8 mouse cellular contexts compared by ENCODE assay signal in genomic region chr3:84258518-84259031, GRCm38 (mm10). TPM values are rescaled to one million over a fixed set of nuclear protein-coding genes. Genes with fewer than 3 reads are reported as not detected.
DNase-seq lines count a peak whose midpoint lies in the region; ATAC-seq and TF ChIP-seq lines count a peak whose summit lies in the region.

No protein-coding gene starts in this region.

- 10% methylated on average over 13 of the region's 13 CpGs for WGBS in forebrain, embryonic 10.5 days
- 12% methylated on average over 13 of the region's 13 CpGs for WGBS in liver, embryonic 12.5 days (ENCODE audit: insufficient replicate concordance)
- 6% methylated on average over 13 of the region's 13 CpGs for WGBS in stomach, embryonic 14.5 days

- peak overlapping the region; percentile 90 for H3K4me2 ChIP-seq in liver, embryonic 12.5 days
- H3K4me2 ChIP-seq in stomach, embryonic 14.5 days (replicated peaks; ENCODE audit: low read depth, low read length) = peak overlapping the region; percentile 98

- peak overlapping the region; percentile 97 for H3K27ac ChIP-seq in left cerebral cortex, adult 2 months
- no peak overlapping the region for H3K27ac ChIP-seq in forebrain, embryonic 10.5 days
- H3K27ac ChIP-seq in liver, embryonic 12.5 days = no peak overlapping the region
- no peak overlapping the region for H3K27ac ChIP-seq in stomach, embryonic 14.5 days (ENCODE audit: low read length)

- ATAC-seq in liver, embryonic 12.5 days = peak; percentile 47; the same call in 1 of the 2 replicates
- no peak for ATAC-seq in stomach, embryonic 14.5 days (ENCODE audit: insufficient number of reproducible peaks, insufficient read depth, low FRiP score, low read depth)

- H3K9ac ChIP-seq in liver, embryonic 12.5 days = no peak overlapping the region
- H3K9ac ChIP-seq in stomach, embryonic 14.5 days (replicated peaks; ENCODE audit: low read depth, low read length) = peak overlapping the region; percentile 65; the same call in 1 of the 2 replicates

- H3K36me3 ChIP-seq in forebrain, embryonic 10.5 days (replicated peaks) = no peaks in the 10 kb centered on the region
- no peaks in the 10 kb centered on the region for H3K36me3 ChIP-seq in liver, embryonic 12.5 days
- no peaks in the 10 kb centered on the region for H3K36me3 ChIP-seq in stomach, embryonic 14.5 days (ENCODE audit: control insufficient read depth, insufficient read depth, low read length)

- no peak for TF ChIP-seq CTCF in left cerebral cortex, adult 2 months (IDR thresholded peaks at IDR 0.05)

- intact Hi-C loops in left cerebral cortex, adult 2 months (cut with DNase I) = loop anchor here (1.0 to 5.0 kb wide), 5 partner anchors 12 to 81 kb away; no protein-coding TSS in a partner anchor
- intact Hi-C loops in left cerebral cortex, postnatal 10 days (cut with DNase I) = loop anchor here (5.0 kb wide), 2 partner anchors 41 to 44 kb away; no protein-coding TSS in a partner anchor

- peaks cover 72% of the 10 kb centered on the region for H3K27me3 ChIP-seq in forebrain, embryonic 10.5 days (ENCODE audit: poor library complexity, severe bottlenecking)
- H3K27me3 ChIP-seq in liver, embryonic 12.5 days (replicated peaks) = peaks cover 58% of the 10 kb centered on the region
- no peaks in the 10 kb centered on the region for H3K27me3 ChIP-seq in stomach, embryonic 14.5 days (ENCODE audit: control insufficient read depth, insufficient read depth, low read length)

- H3K4me3 ChIP-seq in left cerebral cortex, adult 2 months = peak overlapping the region; percentile 88
- H3K4me3 ChIP-seq in forebrain, embryonic 10.5 days = peak overlapping the region; percentile 77
- H3K4me3 ChIP-seq in liver, embryonic 12.5 days = peak overlapping the region; percentile 62
- peak overlapping the region; percentile 51 for H3K4me3 ChIP-seq in stomach, embryonic 14.5 days (ENCODE audit: low read depth, low read length)

- H3K9me3 ChIP-seq in forebrain, embryonic 10.5 days = no peaks in the 10 kb centered on the region
- no peaks in the 10 kb centered on the region for H3K9me3 ChIP-seq in liver, embryonic 12.5 days (replicated peaks)
- H3K9me3 ChIP-seq in stomach, embryonic 14.5 days (ENCODE audit: control insufficient read depth, low read depth, low read length) = no peaks in the 10 kb centered on the region

- DNase-seq in left cerebral cortex, adult 2 months (ENCODE audit: extremely low spot score in 1 of 2, low spot score in 2 of 2) = no peak
- DNase-seq in left cerebral cortex, postnatal 10 days (ENCODE audit: extremely low spot score in 1 of 2, low spot score in 2 of 2) = no peak
- no peak for DNase-seq in forebrain, embryonic 10.5 days (ENCODE audit: extremely low spot score, low spot score)
- DNase-seq in frontal cortex, postnatal 36 days (ENCODE audit: low spot score in 2 of 2) = no peak
- no peak for DNase-seq in right cerebral cortex, postnatal 4 days
- no peak for DNase-seq in kidney, postnatal 14 days

- H3K4me1 ChIP-seq in forebrain, embryonic 10.5 days = peaks cover 59% of the 10 kb centered on the region
- H3K4me1 ChIP-seq in liver, embryonic 12.5 days = peaks cover 31% of the 10 kb centered on the region
- H3K4me1 ChIP-seq in stomach, embryonic 14.5 days (ENCODE audit: control insufficient read depth, insufficient read depth, low read length) = peaks cover 20% of the 10 kb centered on the region

RNA-seq across cellular contexts. Expression of gene Trim2, which starts 48.1 kb away (rescaled TPM):
- total RNA-seq in left cerebral cortex, adult 2 months (2021) = 100 to 1,000 TPM; 246 to 280 TPM
- total RNA-seq in left cerebral cortex, postnatal 10 days (2021) = 100 to 1,000 TPM; 186 to 212 TPM
- 32.1 and 36.4 TPM in 2 replicates for polyA plus RNA-seq in forebrain, embryonic 10.5 days (2016; fragmentation: Nextera tagmentation; extraction: Ambion mirVana)
- 4.0 and 5.2 TPM in 2 replicates for polyA plus RNA-seq in liver, embryonic 12.5 days (2016; fragmentation: Nextera tagmentation; extraction: Ambion mirVana)
- 37.1 and 38.0 TPM in 2 replicates for polyA plus RNA-seq in stomach, embryonic 14.5 days (2014; fragmentation: Nextera tagmentation; extraction: Ambion mirVana)
